Mouse (Mus musculus): ENCODE measurements around the gene Tnxb. TPM values are rescaled to one million over a fixed set of nuclear protein-coding genes. Genes with fewer than 3 reads are reported as not detected.

The Tnxb gene
- polyA plus RNA-seq (2015; fragmentation: Nextera tagmentation; extraction: Ambion mirVana): 0.27 and 0.31 TPM in 2 replicates

- 69% methylated on average over 7 of the region's 7 CpGs for WGBS
- no peaks in the 10 kb centered on the region for H3K36me3 ChIP-seq
- H3K27me3 ChIP-seq: peaks cover 55% of the 10 kb centered on the region
- peak within 1 kb of the TSS; percentile 69 for H3K4me2 ChIP-seq
- no peak for ATAC-seq (ENCODE audit: low FRiP score, low read depth)
- H3K9ac ChIP-seq: peak within 1 kb of the TSS; percentile 23
- peak within 1 kb of the TSS; percentile 33 for H3K4me3 ChIP-seq
- H3K27ac ChIP-seq (replicated peaks): no peak within 1 kb of the TSS
- no peaks in the 10 kb centered on the region for H3K9me3 ChIP-seq
- peaks cover 16% of the 10 kb centered on the region for H3K4me1 ChIP-seq (replicated peaks)
Measured at GRCm38 (mm10) chr17:34670235-34670634, at the start of gene Tnxb. Gene Tnxb, plus strand, starts transcription at chr17:34670535.

DNA sequence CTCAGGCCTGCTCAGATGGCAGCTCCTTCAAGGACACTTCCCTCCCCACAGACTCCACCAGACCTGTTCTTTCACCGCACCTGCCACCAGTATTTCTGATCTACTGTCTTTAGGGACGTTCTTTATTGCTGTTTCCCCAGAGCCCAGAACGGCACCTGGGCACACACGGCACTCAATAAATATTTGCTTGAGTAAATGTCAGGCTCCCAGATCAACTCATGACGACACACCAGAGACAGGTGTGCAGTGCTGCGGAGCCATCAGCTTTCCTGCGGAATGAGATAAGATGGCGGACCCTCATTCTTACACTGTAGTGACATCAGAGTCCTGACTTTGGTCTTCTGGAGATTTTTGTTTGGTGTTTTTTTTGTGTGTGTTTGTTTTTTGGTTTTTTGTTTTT, 49.3 kb upstream of the Tnxb start:
- Histone ChIP-seq H3K27me3 (no peaks in the 10 kb centered on the region), H3K4me2 (no peak overlapping the region), H3K9ac (no peak overlapping the region), H3K9me3 (no peaks in the 10 kb centered on the region), H3K27ac (replicated peaks) (no peak overlapping the region), H3K36me3 (peaks cover 21% of the 10 kb centered on the region), H3K4me3 (no peak overlapping the region), H3K4me1 (replicated peaks) (peaks cover 8% of the 10 kb centered on the region)
- WGBS: 90% methylated on average over 8 of the region's 8 CpGs
- no peak for ATAC-seq (ENCODE audit: low FRiP score, low read depth)

DNA sequence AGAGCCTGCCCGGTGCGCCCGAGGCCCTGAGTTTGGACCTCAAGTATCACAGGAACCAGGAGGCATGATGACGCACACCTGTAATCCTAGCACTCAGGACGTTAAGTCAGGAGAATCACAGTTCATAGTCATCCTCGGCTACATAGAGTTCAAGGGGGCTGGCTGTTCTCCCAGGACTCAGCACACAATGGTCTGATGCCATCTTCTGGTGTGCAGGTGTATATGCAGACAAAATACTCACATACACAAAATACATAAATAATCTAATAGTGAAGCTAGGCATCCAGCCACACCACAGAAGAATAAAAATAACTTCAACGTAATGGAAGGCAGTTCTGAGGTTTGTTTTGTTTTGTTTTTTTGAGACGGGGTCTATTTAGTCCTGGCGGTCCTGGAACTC, 47.2 kb upstream of the Tnxb start:
- Histone ChIP-seq H3K9ac (no peak overlapping the region), H3K9me3 (no peaks in the 10 kb centered on the region), H3K36me3 (peaks cover 21% of the 10 kb centered on the region), H3K27ac (replicated peaks) (no peak overlapping the region), H3K4me1 (replicated peaks) (peaks cover 23% of the 10 kb centered on the region), H3K27me3 (no peaks in the 10 kb centered on the region), H3K4me3 (no peak overlapping the region), H3K4me2 (no peak overlapping the region)
- WGBS: 83% methylated on average over 9 of the region's 9 CpGs
- no peak for ATAC-seq (ENCODE audit: low FRiP score, low read depth)

DNA sequence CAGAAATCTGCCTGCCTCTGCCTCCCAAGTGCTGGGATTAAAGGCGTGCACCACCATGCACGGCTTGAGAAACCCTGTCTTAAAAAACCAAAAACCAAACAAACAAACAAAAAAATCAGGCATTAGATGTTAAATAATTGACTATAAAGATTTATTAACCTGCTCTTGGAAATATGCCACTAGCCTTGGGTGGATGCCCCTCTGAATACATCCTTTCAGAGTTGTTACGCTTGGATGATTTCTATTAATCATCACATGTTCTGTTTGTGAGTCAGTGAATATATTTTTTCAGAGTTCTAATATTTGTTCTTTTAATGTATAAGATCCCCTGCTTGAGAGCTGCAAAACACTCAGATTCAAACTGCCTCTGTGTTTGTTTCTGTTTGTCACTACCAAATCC, 45.4 kb upstream of the Tnxb start:
- WGBS: 93% methylated on average over 3 of the region's 3 CpGs
- peaks cover 21% of the 10 kb centered on the region for H3K36me3 ChIP-seq
- no peaks in the 10 kb centered on the region for H3K9me3 ChIP-seq
- no peak overlapping the region for H3K9ac ChIP-seq
- peaks cover 41% of the 10 kb centered on the region for H3K4me1 ChIP-seq (replicated peaks)
- no peaks in the 10 kb centered on the region for H3K27me3 ChIP-seq
- no peak overlapping the region for H3K4me2 ChIP-seq
- no peak overlapping the region for H3K27ac ChIP-seq (replicated peaks)
- H3K4me3 ChIP-seq: no peak overlapping the region
- no peak for ATAC-seq (ENCODE audit: low FRiP score, low read depth)

DNA sequence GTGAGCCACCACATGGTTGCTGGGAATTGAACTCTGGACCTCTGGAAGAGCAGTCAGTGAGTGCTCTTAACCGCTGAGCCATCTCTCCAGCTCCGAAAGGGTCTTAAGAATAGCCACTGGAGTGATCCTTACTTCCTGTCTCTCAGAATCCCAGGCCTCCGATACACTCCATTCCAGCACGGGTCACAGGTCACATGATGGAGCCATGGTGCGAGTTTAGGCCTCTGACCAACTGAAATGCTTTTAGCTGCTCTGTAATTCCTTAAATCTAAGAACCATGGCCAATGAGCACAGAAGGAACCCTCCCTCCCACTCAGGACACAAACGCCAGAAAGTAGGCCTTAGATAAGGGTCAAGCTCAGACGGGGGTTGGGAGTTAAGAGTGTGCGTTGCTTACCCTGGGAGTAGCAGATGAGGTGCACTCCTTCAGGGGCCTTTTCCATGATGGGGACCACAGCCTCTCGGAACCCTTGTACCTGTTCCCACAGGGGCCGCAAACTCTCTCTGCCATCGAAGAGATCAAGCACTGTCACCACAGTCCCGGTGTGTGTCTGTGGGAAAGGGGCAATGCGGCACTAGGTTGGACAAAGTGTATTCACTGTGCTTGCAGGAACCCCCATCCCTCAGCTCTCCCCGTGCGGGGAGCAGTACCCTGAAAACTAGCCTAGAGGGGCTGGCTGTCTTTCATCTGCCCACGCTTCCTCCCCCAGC, 44.1 kb upstream of the Tnxb start:
- Histone ChIP-seq H3K4me2 (peak overlapping the region; percentile 96), H3K27me3 (0 out of 2 replicates have a peak, but pooled peaks cover under 1% of the 10 kb centered on the region), H3K9me3 (no peaks in the 10 kb centered on the region), H3K4me3 (peak overlapping the region; percentile 85), H3K4me1 (replicated peaks) (peaks cover 53% of the 10 kb centered on the region), H3K36me3 (peaks cover 21% of the 10 kb centered on the region), H3K27ac (replicated peaks) (peak overlapping the region; percentile 94), H3K9ac (peak overlapping the region; percentile 70)
- 50% methylated on average over 16 of the region's 16 CpGs for WGBS
- no peak for ATAC-seq (ENCODE audit: low FRiP score, low read depth)

- peaks cover 58% of the 10 kb centered on the region for H3K4me1 ChIP-seq (replicated peaks)
Measured at GRCm38 (mm10) chr17:34626773-34627092, 43.6 kb upstream of the Tnxb start.

DNA sequence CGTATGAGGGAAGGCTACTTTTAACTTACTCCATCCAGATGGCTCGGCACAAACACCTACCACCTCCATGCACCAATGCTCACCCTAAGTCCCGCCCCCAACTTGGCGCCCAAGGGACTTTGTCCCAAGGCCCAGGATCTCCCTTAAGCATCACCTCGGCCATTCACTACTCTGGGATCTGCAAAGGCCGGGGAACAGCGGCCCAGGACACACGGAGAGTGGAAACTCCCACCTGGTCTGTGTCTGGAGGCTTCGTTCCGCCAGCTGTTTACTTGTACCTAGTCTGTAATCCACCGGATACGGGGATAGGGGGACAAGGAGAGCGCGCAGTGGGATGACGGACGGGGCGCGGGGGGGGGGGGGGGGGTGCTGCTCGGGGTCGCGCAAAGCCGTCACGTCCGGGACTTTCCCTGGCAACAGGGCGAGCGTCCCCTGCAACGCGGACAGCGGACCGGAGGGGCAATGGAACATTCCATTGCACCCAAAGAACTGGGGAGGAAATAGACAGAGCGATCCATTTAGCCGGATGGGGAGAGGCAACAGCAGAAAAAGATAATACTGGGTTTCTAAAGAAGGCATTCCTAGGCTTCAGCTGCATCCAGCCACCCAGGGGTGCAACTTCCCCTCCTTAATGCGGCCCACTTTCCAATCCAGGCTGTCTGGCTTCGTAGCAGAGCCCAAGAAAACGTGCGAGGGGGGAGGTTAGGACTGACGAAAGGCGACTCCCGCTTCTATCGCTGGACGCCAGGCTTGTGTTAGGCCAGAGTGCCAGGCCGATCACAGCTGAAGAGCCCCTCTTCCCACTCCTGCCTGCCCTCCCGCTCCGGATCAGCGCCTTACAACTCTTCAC, 43.0 kb upstream of the Tnxb start:
- peaks cover 64% of the 10 kb centered on the region for H3K4me1 ChIP-seq (replicated peaks)

More at GRCm38 (mm10) chr17:34626773-34627092, 43.6 kb upstream of the Tnxb start:
- ATAC-seq (ENCODE audit: low FRiP score, low read depth): peak; percentile 24
- H3K27ac ChIP-seq (replicated peaks): peak overlapping the region; percentile 94
- H3K9me3 ChIP-seq: no peaks in the 10 kb centered on the region
- peaks cover 17% of the 10 kb centered on the region for H3K36me3 ChIP-seq
- peak overlapping the region; percentile 96 for H3K4me2 ChIP-seq
- H3K4me3 ChIP-seq: peak overlapping the region; percentile 85
- H3K9ac ChIP-seq: peak overlapping the region; percentile 70
- WGBS: under 1% methylated on average over 18 of the region's 18 CpGs
- peaks cover 5% of the 10 kb centered on the region for H3K27me3 ChIP-seq

GRCm38 (mm10) chr17:34627943-34628643, 42.2 kb upstream of the Tnxb start, which contains the start of gene Ppt2:
Gene Ppt2, minus strand, starts transcription at chr17:34628510.
- Histone ChIP-seq H3K4me3 (peak within 1 kb of the TSS; percentile 85), H3K4me1 (replicated peaks) (peaks cover 67% of the 10 kb centered on the region), H3K9ac (peak within 1 kb of the TSS; percentile 70), H3K36me3 (peaks cover 6% of the 10 kb centered on the region; the same call in 1 of the 2 replicates), H3K4me2 (peak within 1 kb of the TSS; percentile 96), H3K27ac (replicated peaks) (peak within 1 kb of the TSS; percentile 94), H3K9me3 (no peaks in the 10 kb centered on the region), H3K27me3 (peaks cover 7% of the 10 kb centered on the region)
- ATAC-seq (ENCODE audit: low FRiP score, low read depth): no peak
- WGBS: 5% methylated on average over 29 of the region's 29 CpGs

More for the DNA sequence above, 43.0 kb upstream of the Tnxb start:
- Histone ChIP-seq H3K9ac (peak overlapping the region; percentile 70), H3K27me3 (peaks cover 7% of the 10 kb centered on the region), H3K4me2 (peak overlapping the region; percentile 96), H3K36me3 (peaks cover 13% of the 10 kb centered on the region; the same call in 1 of the 2 replicates), H3K9me3 (no peaks in the 10 kb centered on the region), H3K27ac (replicated peaks) (peak overlapping the region; percentile 94), H3K4me3 (peak overlapping the region; percentile 85)
- WGBS: under 1% methylated on average over 42 of the region's 45 CpGs
- ATAC-seq (ENCODE audit: low FRiP score, low read depth): peak; percentile 81

GRCm38 (mm10) chr17:34628644-34628967, 41.7 kb upstream of the Tnxb start:
- peaks cover 67% of the 10 kb centered on the region for H3K4me1 ChIP-seq (replicated peaks)

GRCm38 (mm10) chr17:34629221-34629751, 41.0 kb upstream of the Tnxb start, which contains the start of gene Prrt1:
Gene Prrt1, plus strand, starts transcription at chr17:34629533.
- Histone ChIP-seq H3K27ac (replicated peaks) (peak within 1 kb of the TSS; percentile 94), H3K4me1 (replicated peaks) (peaks cover 67% of the 10 kb centered on the region), H3K9ac (peak within 1 kb of the TSS; percentile 70), H3K4me3 (peak within 1 kb of the TSS; percentile 85), H3K27me3 (peaks cover 13% of the 10 kb centered on the region), H3K4me2 (peak within 1 kb of the TSS; percentile 96), H3K9me3 (no peaks in the 10 kb centered on the region), H3K36me3 (0 out of 2 replicates have a peak, but pooled peaks cover 4% of the 10 kb centered on the region)
- 1% methylated on average over 16 of the region's 16 CpGs for WGBS
- peak; percentile 29; the same call in 1 of the 2 replicates for ATAC-seq (ENCODE audit: low FRiP score, low read depth)

More at GRCm38 (mm10) chr17:34628644-34628967, 41.7 kb upstream of the Tnxb start:
- Histone ChIP-seq H3K27ac (replicated peaks) (peak overlapping the region; percentile 94), H3K4me2 (peak overlapping the region; percentile 96), H3K36me3 (0 out of 2 replicates have a peak, but pooled peaks cover 6% of the 10 kb centered on the region), H3K9ac (peak overlapping the region; percentile 70; the same call in 1 of the 2 replicates), H3K9me3 (no peaks in the 10 kb centered on the region), H3K4me3 (peak overlapping the region; percentile 85), H3K27me3 (peaks cover 12% of the 10 kb centered on the region)
- ATAC-seq (ENCODE audit: low FRiP score, low read depth): no peak
- 24% methylated on average over 5 of the region's 5 CpGs for WGBS
